Mouse (Mus musculus): Measurements from ENCODE around the gene Scarf2.

Gene Scarf2

GRCm38 (mm10) chr16:17798321-17799180 is 1.5 kb downstream of the Scarf2 start:
- ATAC-seq (ENCODE audit: low TSS enrichment): no peak

GRCm38 (mm10) chr16:17799584-17799983 is 2.5 kb downstream of the Scarf2 start:
- ATAC-seq (ENCODE audit: low TSS enrichment): no peak

- no peak for ATAC-seq (ENCODE audit: low TSS enrichment)
Measured at GRCm38 (mm10) chr16:17801777-17802455, 4.8 kb downstream of the Scarf2 start.

- no peak for ATAC-seq (ENCODE audit: low TSS enrichment)
Measured at GRCm38 (mm10) chr16:17802456-17802838, 5.4 kb downstream of the Scarf2 start.

- peak; percentile 17; the same call in 1 of the 2 replicates for ATAC-seq (ENCODE audit: low TSS enrichment)
Measured at GRCm38 (mm10) chr16:17802839-17803674, 6.0 kb downstream of the Scarf2 start.

GRCm38 (mm10) chr16:17803675-17804448 is 6.8 kb downstream of the Scarf2 start:
- ATAC-seq (ENCODE audit: low TSS enrichment): no peak

- no peak for ATAC-seq (ENCODE audit: low TSS enrichment)
Measured at GRCm38 (mm10) chr16:17804449-17804912, 7.4 kb downstream of the Scarf2 start.

- ATAC-seq (ENCODE audit: low TSS enrichment): no peak
Measured at GRCm38 (mm10) chr16:17804982-17805381, 7.9 kb downstream of the Scarf2 start.

- ATAC-seq (ENCODE audit: low TSS enrichment): no peak
Measured at GRCm38 (mm10) chr16:17806581-17807191, 9.6 kb downstream of the Scarf2 start.

GRCm38 (mm10) chr16:17807192-17808009 is 10.3 kb downstream of the Scarf2 start:
- peak; percentile 88 for ATAC-seq (ENCODE audit: low TSS enrichment)

GRCm38 (mm10) chr16:17809125-17809524 is 12.0 kb downstream of the Scarf2 start:
- no peak for ATAC-seq (ENCODE audit: low TSS enrichment)

- ATAC-seq (ENCODE audit: low TSS enrichment): no peak
Measured at GRCm38 (mm10) chr16:17809711-17810110, 12.6 kb downstream of the Scarf2 start.

GRCm38 (mm10) chr16:17812120-17812519 is 15.0 kb downstream of the Scarf2 start:
- no peak for ATAC-seq (ENCODE audit: low TSS enrichment)

GRCm38 (mm10) chr16:17813173-17813572 is 16.1 kb downstream of the Scarf2 start:
- no peak for ATAC-seq (ENCODE audit: low TSS enrichment)

GRCm38 (mm10) chr16:17815411-17816402 is 18.6 kb downstream of the Scarf2 start:
- peak; percentile 66 for ATAC-seq (ENCODE audit: low TSS enrichment)

- ATAC-seq (ENCODE audit: low TSS enrichment): no peak
Measured at GRCm38 (mm10) chr16:17816528-17816927, 19.4 kb downstream of the Scarf2 start.

GRCm38 (mm10) chr16:17826500-17826899 is 29.4 kb downstream of the Scarf2 start:
- no peak for ATAC-seq (ENCODE audit: low TSS enrichment)

GRCm38 (mm10) chr16:17828229-17828628 is 31.1 kb downstream of the Scarf2 start:
- no peak for ATAC-seq (ENCODE audit: low TSS enrichment)

- no peak for ATAC-seq (ENCODE audit: low TSS enrichment)
Measured at GRCm38 (mm10) chr16:17828867-17829266, 31.8 kb downstream of the Scarf2 start.

Data from frontal cortex, adult (tissue).